Mouse (Mus musculus) heart, embryonic 14.5 days (tissue): ENCODE data around the gene Pcsk4. TPM values are rescaled to one million over a fixed set of nuclear protein-coding genes. Genes with fewer than 3 reads are reported as not detected.

Source experiments
- ATAC-seq: fragments of 200-750 bp; cut with Nextera tagmentation; 2 replicates; pipeline ENCODE4 v1.8.0; 2017; ENCODE audit warnings: low read depth, moderate TSS enrichment; ENCODE audit not compliant: insufficient number of reproducible peaks, insufficient read depth, low FRiP score
- H3K27ac ChIP-seq, 2 experiments: fragments of 200-500 bp in 1 of 2; fragments of 300-500 bp in 1 of 2; sonication (generic) in 1 of 2; replicated peaks in 1 of 2; 2 replicates each; pipeline ENCODE4 v1.5.1; 2012 to 2014; ENCODE audit warnings: low read depth in 2 of 2, low read length in 2 of 2, control low read depth in 1 of 2, mild to moderate bottlenecking in 1 of 2, mixed read lengths in 1 of 2; ENCODE audit not compliant: control insufficient read depth in 1 of 2, insufficient read depth in 1 of 2
- H3K27me3 ChIP-seq: fragments of 300-500 bp; sonication (generic); 2 replicates; pipeline ENCODE4 v1.6.1; 2014; ENCODE audit warnings: mild to moderate bottlenecking, low read length, control low read depth; ENCODE audit not compliant: control insufficient read depth, insufficient read depth
- H3K36me3 ChIP-seq: fragments of 300-500 bp; sonication (generic); 2 replicates; pipeline ENCODE4 v1.6.1; 2014; ENCODE audit warnings: mild to moderate bottlenecking, control low read depth, low read length, mixed read lengths; ENCODE audit not compliant: control insufficient read depth, insufficient read depth
- H3K4me1 ChIP-seq, 2 experiments: fragments of 200-500 bp in 1 of 2; fragments of 300-500 bp in 1 of 2; sonication (generic) in 1 of 2; 2 replicates each; pipeline ENCODE4 v1.6.1; 2012 to 2014; ENCODE audit warnings: low read length in 2 of 2, control low read depth in 1 of 2, mixed read lengths in 1 of 2; ENCODE audit not compliant: control insufficient read depth in 2 of 2, insufficient read depth in 2 of 2
- H3K4me2 ChIP-seq: fragments of 300-500 bp; sonication (generic); 2 replicates; pipeline ENCODE4 v1.6.1; 2014; ENCODE audit warnings: mild to moderate bottlenecking, low read length
- H3K4me3 ChIP-seq, 2 experiments: fragments of 200-500 bp in 1 of 2; fragments of 300-500 bp in 1 of 2; sonication (generic) in 1 of 2; 2 replicates each; pipeline ENCODE4 v1.5.1; 2012 to 2014; ENCODE audit warnings: low read length in 2 of 2, mild to moderate bottlenecking in 2 of 2, control low read depth in 1 of 2, low read depth in 1 of 2, moderate library complexity in 1 of 2; ENCODE audit not compliant: control insufficient read depth in 1 of 2, insufficient read depth in 1 of 2
- H3K9ac ChIP-seq: fragments of 300-500 bp; sonication (generic); 2 replicates; pipeline ENCODE4 v1.6.1; 2014; ENCODE audit warnings: mild to moderate bottlenecking, low read length
- H3K9me3 ChIP-seq: fragments of 300-500 bp; sonication (generic); 2 replicates; pipeline ENCODE4 v1.6.1; 2016; ENCODE audit warnings: low read length, control low read depth; ENCODE audit not compliant: control insufficient read depth
- WGBS: fragments of 180-500 bp; shearing (Covaris S2); extraction: QIAGEN DNeasy Blood & Tissue Kit; methylation state at CpG from one replicate; pipeline ENCODE4 v1.1.7; 2014; 5-methylcytosine and 5-hydroxymethylcytosine counted together
- polyA plus RNA-seq: library from polyadenylated mRNA; unstranded; fragments of >200 nt; fragmentation: Nextera tagmentation; extraction: Ambion mirVana; gene quantifications from 2 replicates; pipeline ENCODE4 v1.2.1, GENCODE M21; 2014

The Pcsk4 gene
- polyA plus RNA-seq, 1 experiment from 2014 or later: 1.4 TPM

- no peaks in the 10 kb centered on the region for H3K9me3 ChIP-seq
- WGBS: 79% methylated on average over 21 of the region's 21 CpGs
- no peak for ATAC-seq
- no peak overlapping the region for H3K4me2 ChIP-seq
- H3K36me3 ChIP-seq: no peaks in the 10 kb centered on the region
- 0 out of 4 replicates have a peak, but pooled peaks cover 0 to 3% of the 10 kb centered on the region in 2 experiments for H3K4me1 ChIP-seq
- no peak overlapping the region for H3K4me3 ChIP-seq
- H3K27me3 ChIP-seq: peaks cover 15% of the 10 kb centered on the region
- no peak overlapping the region for H3K9ac ChIP-seq
- H3K27ac ChIP-seq: no peak overlapping the region
Measured at GRCm38 (mm10) chr10:80369995-80370747, 40.9 kb upstream of the Pcsk4 start.

- Histone ChIP-seq H3K4me3 (no peak overlapping the region), H3K4me2 (no peak overlapping the region), H3K36me3 (no peaks in the 10 kb centered on the region), H3K9ac (no peak overlapping the region), H3K4me1 (0 out of 4 replicates have a peak, but pooled peaks cover 0 to 3% of the 10 kb centered on the region in 2 experiments), H3K27ac (no peak overlapping the region), H3K9me3 (no peaks in the 10 kb centered on the region), H3K27me3 (peaks cover 23% of the 10 kb centered on the region)
- 81% methylated on average over 6 of the region's 6 CpGs for WGBS
- no peak for ATAC-seq
Measured at GRCm38 (mm10) chr10:80368392-80368791, 39.1 kb upstream of the Pcsk4 start.

- H3K9ac ChIP-seq: no peak overlapping the region
- H3K4me2 ChIP-seq: no peak overlapping the region
- WGBS: 52% methylated on average over 5 of the region's 5 CpGs
- peaks cover 25% of the 10 kb centered on the region for H3K27me3 ChIP-seq
- H3K4me3 ChIP-seq: no peak overlapping the region
- no peak overlapping the region for H3K27ac ChIP-seq
- ATAC-seq: no peak
- no peaks in the 10 kb centered on the region for H3K9me3 ChIP-seq
- H3K4me1 ChIP-seq: 0 out of 4 replicates have a peak, but pooled peaks cover 0 to 3% of the 10 kb centered on the region in 2 experiments
- no peaks in the 10 kb centered on the region for H3K36me3 ChIP-seq
Measured at GRCm38 (mm10) chr10:80367954-80368353, 38.7 kb upstream of the Pcsk4 start.

GRCm38 (mm10) chr10:80365736-80366135, 36.4 kb upstream of the Pcsk4 start:
- Histone ChIP-seq H3K9me3 (no peaks in the 10 kb centered on the region), H3K27me3 (peaks cover 31% of the 10 kb centered on the region), H3K36me3 (no peaks in the 10 kb centered on the region), H3K4me3 (no peak overlapping the region), H3K4me1 (no peaks in the 10 kb centered on the region), H3K27ac (no peak overlapping the region), H3K4me2 (no peak overlapping the region), H3K9ac (no peak overlapping the region)
- WGBS: 64% methylated on average over 6 of the region's 6 CpGs
- ATAC-seq: no peak

GRCm38 (mm10) chr10:80363734-80364133, 34.4 kb upstream of the Pcsk4 start:
- no peak for ATAC-seq
- Histone ChIP-seq H3K9me3 (no peaks in the 10 kb centered on the region), H3K36me3 (no peaks in the 10 kb centered on the region), H3K4me3 (no peak overlapping the region), H3K27ac (no peak overlapping the region), H3K4me1 (no peaks in the 10 kb centered on the region), H3K4me2 (no peak overlapping the region), H3K27me3 (peaks cover 49% of the 10 kb centered on the region), H3K9ac (no peak overlapping the region)
- WGBS: 50% methylated on average over 6 of the region's 6 CpGs

GRCm38 (mm10) chr10:80357994-80358639, 28.8 kb upstream of the Pcsk4 start:
- H3K9me3 ChIP-seq: no peaks in the 10 kb centered on the region
- WGBS: 7% methylated on average over 31 of the region's 31 CpGs
- peak overlapping the region; percentile 53 for H3K4me2 ChIP-seq
- H3K9ac ChIP-seq: no peak overlapping the region
- H3K27me3 ChIP-seq: peaks cover 82% of the 10 kb centered on the region
- ATAC-seq: peak; percentile 20; the same call in 1 of the 2 replicates
- no peaks in the 10 kb centered on the region for H3K36me3 ChIP-seq
- H3K27ac ChIP-seq: no peak overlapping the region
- peaks cover 0 to 9% of the 10 kb centered on the region in 2 experiments; a peak in 1 of 4 replicates for H3K4me1 ChIP-seq
- peak overlapping the region in 1 of 2 experiments; percentile 16; a peak in 2 of 4 replicates for H3K4me3 ChIP-seq

GRCm38 (mm10) chr10:80357336-80357735, 28.0 kb upstream of the Pcsk4 start:
- H3K4me1 ChIP-seq: peaks cover 0 to 9% of the 10 kb centered on the region in 2 experiments; a peak in 2 of 4 replicates
- WGBS: 33% methylated on average over 7 of the region's 7 CpGs
- no peak for ATAC-seq
- H3K27me3 ChIP-seq: peaks cover 80% of the 10 kb centered on the region
- no peak overlapping the region for H3K27ac ChIP-seq
- H3K9me3 ChIP-seq: no peaks in the 10 kb centered on the region
- H3K4me2 ChIP-seq: no peak overlapping the region
- H3K36me3 ChIP-seq: no peaks in the 10 kb centered on the region
- no peak overlapping the region for H3K9ac ChIP-seq
- peak overlapping the region in 1 of 2 experiments; percentile 16; a peak in 1 of 4 replicates for H3K4me3 ChIP-seq
